Mouse (Mus musculus): ENCODE measurements around the gene Spg7. TPM values are rescaled to one million over a fixed set of nuclear protein-coding genes. Genes with fewer than 3 reads are reported as not detected.
"Not testable (repeated sequence)": the region's sequence is repeated elsewhere in the genome, so short reads cannot be mapped to it uniquely, and the experiment has no call there.

Gene Spg7
- polyA plus RNA-seq, 1 experiment from 2014 or later: 77.3 TPM

GRCm38 (mm10) chr8:123100288-123100687 is 37.5 kb downstream of the Spg7 start:
- Histone ChIP-seq H3K9ac (no peak overlapping the region; the same call in 1 of the 2 replicates), H3K36me3 (peaks cover 47% of the 10 kb centered on the region), H3K4me1 (replicated peaks) (peaks cover 16% of the 10 kb centered on the region), H3K4me2 (no peak overlapping the region), H3K27me3 (replicated peaks) (no peaks in the 10 kb centered on the region), H3K4me3 (no peak overlapping the region), H3K27ac (ENCODE audit: poor library complexity, severe bottlenecking) (no peak overlapping the region), H3K9me3 (replicated peaks) (no peaks in the 10 kb centered on the region)
- ATAC-seq (ENCODE audit: insufficient number of reproducible peaks, low FRiP score): no peak
- WGBS: 45% methylated on average over 8 of the region's 8 CpGs

- Histone ChIP-seq H3K36me3 (peaks cover 47% of the 10 kb centered on the region), H3K9ac (no peak overlapping the region), H3K4me1 (replicated peaks) (peaks cover 16% of the 10 kb centered on the region), H3K4me2 (no peak overlapping the region), H3K27ac (ENCODE audit: poor library complexity, severe bottlenecking) (no peak overlapping the region), H3K4me3 (no peak overlapping the region), H3K9me3 (replicated peaks) (no peaks in the 10 kb centered on the region), H3K27me3 (replicated peaks) (no peaks in the 10 kb centered on the region)
- 74% methylated on average over 4 of the region's 4 CpGs for WGBS
- ATAC-seq (ENCODE audit: insufficient number of reproducible peaks, low FRiP score): no peak
These were observed 38.5 kb downstream of the Spg7 start for GRCm38 (mm10) chr8:123101244-123101643.

- whole genome bisulfite sequencing: under 1% methylated on average over 54 of the region's 56 CpGs
- Histone ChIP-seq H3K36me3 (peaks cover 44% of the 10 kb centered on the region), H3K27me3 (replicated peaks) (no peaks in the 10 kb centered on the region), H3K27ac (ENCODE audit: poor library complexity, severe bottlenecking) (peak within 1 kb of the TSS; percentile 93), H3K9ac (peak within 1 kb of the TSS; percentile 99), H3K4me3 (peak within 1 kb of the TSS; percentile 88), H3K9me3 (replicated peaks) (no peaks in the 10 kb centered on the region), H3K4me2 (peak within 1 kb of the TSS; percentile 93), H3K4me1 (replicated peaks) (peaks cover 16% of the 10 kb centered on the region)
- ATAC-seq (ENCODE audit: insufficient number of reproducible peaks, low FRiP score): peak; percentile 96
These were observed 39.3 kb downstream of the Spg7 start, which contains the start of gene Rpl13 for GRCm38 (mm10) chr8:123101735-123102685. Rpl13 (plus strand) TSS chr8:123102350.

GRCm38 (mm10) chr8:123102855-123103254 is 40.1 kb downstream of the Spg7 start:
- ATAC-seq (ENCODE audit: insufficient number of reproducible peaks, low FRiP score): 0 out of 2 replicates have a peak, but pooled peaks have one; percentile 8
- 1% methylated on average over 26 of the region's 26 CpGs for WGBS
- H3K27me3 ChIP-seq (replicated peaks); H3K9me3 ChIP-seq (replicated peaks): not testable (repeated sequence)
- Histone ChIP-seq H3K36me3 (peaks cover 36% of the 10 kb centered on the region), H3K4me1 (replicated peaks) (peaks cover 16% of the 10 kb centered on the region), H3K4me3 (peak overlapping the region; percentile 88), H3K27ac (ENCODE audit: poor library complexity, severe bottlenecking) (peak overlapping the region; percentile 93), H3K9ac (peak overlapping the region; percentile 99), H3K4me2 (peak overlapping the region; percentile 93)

- peaks cover 16% of the 10 kb centered on the region for H3K4me1 ChIP-seq (replicated peaks)
- peak overlapping the region; percentile 93 for H3K4me2 ChIP-seq
- peak overlapping the region; percentile 88 for H3K4me3 ChIP-seq
- peak overlapping the region; percentile 93; the same call in 1 of the 2 replicates for H3K27ac ChIP-seq (ENCODE audit: poor library complexity, severe bottlenecking)
- peak overlapping the region; percentile 99 for H3K9ac ChIP-seq
- no peaks in the 10 kb centered on the region for H3K27me3 ChIP-seq (replicated peaks)
- ATAC-seq (ENCODE audit: insufficient number of reproducible peaks, low FRiP score): no peak
- H3K36me3 ChIP-seq: peaks cover 31% of the 10 kb centered on the region
- H3K9me3 ChIP-seq (replicated peaks): no peaks in the 10 kb centered on the region
- 12% methylated on average over 15 of the region's 15 CpGs for WGBS
These were observed 40.5 kb downstream of the Spg7 start for GRCm38 (mm10) chr8:123103285-123103684.

- Histone ChIP-seq H3K4me1 (replicated peaks) (peaks cover 16% of the 10 kb centered on the region), H3K27me3 (replicated peaks) (no peaks in the 10 kb centered on the region), H3K9ac (peak overlapping the region; percentile 99), H3K9me3 (replicated peaks) (no peaks in the 10 kb centered on the region), H3K36me3 (peaks cover 27% of the 10 kb centered on the region), H3K4me2 (peak overlapping the region; percentile 93), H3K27ac (ENCODE audit: poor library complexity, severe bottlenecking) (0 out of 2 replicates have a peak overlapping the region, but pooled peaks have one; percentile 5), H3K4me3 (peak overlapping the region; percentile 88)
- ATAC-seq (ENCODE audit: insufficient number of reproducible peaks, low FRiP score): no peak
- 82% methylated on average over 6 of the region's 6 CpGs for WGBS
These were observed 41.5 kb downstream of the Spg7 start for GRCm38 (mm10) chr8:123104046-123104767.

GRCm38 (mm10) chr8:123105553-123106326 is 43.0 kb downstream of the Spg7 start:
- WGBS: 74% methylated on average over 5 of the region's 5 CpGs
- Histone ChIP-seq H3K27ac (ENCODE audit: poor library complexity, severe bottlenecking) (no peak overlapping the region), H3K36me3 (peaks cover 27% of the 10 kb centered on the region), H3K4me3 (no peak overlapping the region), H3K27me3 (replicated peaks) (no peaks in the 10 kb centered on the region), H3K4me1 (replicated peaks) (peaks cover 16% of the 10 kb centered on the region), H3K9ac (no peak overlapping the region), H3K9me3 (replicated peaks) (no peaks in the 10 kb centered on the region), H3K4me2 (no peak overlapping the region)
- ATAC-seq (ENCODE audit: insufficient number of reproducible peaks, low FRiP score): no peak

GRCm38 (mm10) chr8:123106531-123106930 is 43.8 kb downstream of the Spg7 start:
- peaks cover 27% of the 10 kb centered on the region for H3K36me3 ChIP-seq
- no peak overlapping the region for H3K4me3 ChIP-seq
- WGBS: 52% methylated on average over 2 of the region's 2 CpGs
- no peak overlapping the region for H3K27ac ChIP-seq (ENCODE audit: poor library complexity, severe bottlenecking)
- H3K4me1 ChIP-seq (replicated peaks): peaks cover 15% of the 10 kb centered on the region
- H3K4me2 ChIP-seq: no peak overlapping the region
- H3K9ac ChIP-seq: no peak overlapping the region
- no peaks in the 10 kb centered on the region for H3K9me3 ChIP-seq (replicated peaks)
- no peaks in the 10 kb centered on the region for H3K27me3 ChIP-seq (replicated peaks)
- no peak for ATAC-seq (ENCODE audit: insufficient number of reproducible peaks, low FRiP score)

- H3K4me1 ChIP-seq (replicated peaks): peaks cover 12% of the 10 kb centered on the region
- ATAC-seq (ENCODE audit: insufficient number of reproducible peaks, low FRiP score): no peak
These were observed 45.3 kb downstream of the Spg7 start for GRCm38 (mm10) chr8:123108010-123108409.

GRCm38 (mm10) chr8:123108953-123109352 is 46.2 kb downstream of the Spg7 start:
- Histone ChIP-seq H3K4me2 (no peak overlapping the region), H3K36me3 (peaks cover 18% of the 10 kb centered on the region), H3K27ac (ENCODE audit: poor library complexity, severe bottlenecking) (no peak overlapping the region), H3K9ac (no peak overlapping the region), H3K9me3 (replicated peaks) (no peaks in the 10 kb centered on the region), H3K4me3 (no peak overlapping the region), H3K27me3 (replicated peaks) (no peaks in the 10 kb centered on the region), H3K4me1 (replicated peaks) (peaks cover 5% of the 10 kb centered on the region)
- WGBS: 83% methylated on average over 5 of the region's 5 CpGs
- ATAC-seq (ENCODE audit: insufficient number of reproducible peaks, low FRiP score): no peak

More at GRCm38 (mm10) chr8:123108010-123108409, 45.3 kb downstream of the Spg7 start:
- H3K9me3 ChIP-seq (replicated peaks): no peaks in the 10 kb centered on the region
- H3K36me3 ChIP-seq: peaks cover 27% of the 10 kb centered on the region
- H3K9ac ChIP-seq: no peak overlapping the region
- H3K4me2 ChIP-seq: no peak overlapping the region
- 69% methylated on average over 1 of the region's 1 CpGs for WGBS
- no peaks in the 10 kb centered on the region for H3K27me3 ChIP-seq (replicated peaks)
- no peak overlapping the region for H3K4me3 ChIP-seq
- no peak overlapping the region for H3K27ac ChIP-seq (ENCODE audit: poor library complexity, severe bottlenecking)
